Mouse (Mus musculus) bone marrow macrophage, adult 2 months (primary cell): ENCODE data around the gene Sdk2.

ENCODE experiments used
- CTCF ChIP-seq: IDR thresholded peaks from 2 replicates; pipeline ENCODE4 v1.5.1; 2012; ENCODE audit warnings: low read depth, mild to moderate bottlenecking, low read length, moderate library complexity
- POLR2A ChIP-seq: IDR thresholded peaks from 2 replicates; pipeline ENCODE4 v1.6.1; 2012; ENCODE audit warnings: mild to moderate bottlenecking, low read depth, low read length, borderline replicate concordance

- no peak for TF ChIP-seq CTCF
- TF ChIP-seq POLR2A = no peak
Measured at GRCm38 (mm10) chr11:113799041-113799447, 267.8 kb downstream of the Sdk2 start.
